Mouse (Mus musculus) MN1 (cell line): Measurements from ENCODE around the gene Zfp871.

Source experiments
- DNase-seq: peaks from one replicate; pipeline ENCODE4 v3.0.0-alpha.2; 2016; ENCODE audit warnings: low spot score

The Zfp871 gene

GRCm38 (mm10) chr17:32788094-32788559, at the start of gene Zfp871:
Gene Zfp871 (minus strand): TSS chr17:32788287.
- peak; percentile 93 for DNase-seq

- DNase-seq, result no peak
Observed at GRCm38 (mm10) chr17:32830418-32830782, 42.3 kb upstream of the Zfp871 start.

- peak; percentile 85 for DNase-seq
Observed at GRCm38 (mm10) chr17:32829540-32830417, 41.7 kb upstream of the Zfp871 start, which contains the start of gene Zfp799. Gene Zfp799 (minus strand): TSS chr17:32830261.

GRCm38 (mm10) chr17:32816074-32816784, 28.1 kb upstream of the Zfp871 start:
- DNase-seq, result no peak

GRCm38 (mm10) chr17:32814136-32814535, 26.0 kb upstream of the Zfp871 start:
- no peak for DNase-seq

GRCm38 (mm10) chr17:32810648-32811047, 22.6 kb upstream of the Zfp871 start:
- no peak for DNase-seq

- no peak for DNase-seq
Observed at GRCm38 (mm10) chr17:32809544-32810374, 21.7 kb upstream of the Zfp871 start, which contains the start of gene Zfp811. Gene Zfp811 (minus strand): TSS chr17:32809931.

- no peak for DNase-seq
Observed at GRCm38 (mm10) chr17:32808921-32809320, 20.8 kb upstream of the Zfp871 start.

GRCm38 (mm10) chr17:32789244-32789643, 1.2 kb upstream of the Zfp871 start:
- no peak for DNase-seq

- DNase-seq, result no peak
Observed at GRCm38 (mm10) chr17:32788576-32788975, 489 bp upstream of the Zfp871 start.

GRCm38 (mm10) chr17:32787436-32788093, 522 bp downstream of the Zfp871 start:
- DNase-seq, result peak; percentile 71

- DNase-seq, result peak; percentile 20
Observed at GRCm38 (mm10) chr17:32786944-32787343, 1.1 kb downstream of the Zfp871 start.

GRCm38 (mm10) chr17:32785656-32786055, 2.4 kb downstream of the Zfp871 start:
- peak; percentile 12 for DNase-seq

GRCm38 (mm10) chr17:32777564-32777963, 10.5 kb downstream of the Zfp871 start:
- DNase-seq, result no peak

- no peak for DNase-seq
Observed at GRCm38 (mm10) chr17:32771213-32771612, 16.9 kb downstream of the Zfp871 start.

- no peak for DNase-seq
Observed at GRCm38 (mm10) chr17:32766422-32766821, 21.7 kb downstream of the Zfp871 start.

- no peak for DNase-seq
Observed at GRCm38 (mm10) chr17:32757331-32757730, 30.8 kb downstream of the Zfp871 start.

GRCm38 (mm10) chr17:32753634-32754033, 34.5 kb downstream of the Zfp871 start:
- no peak for DNase-seq

GRCm38 (mm10) chr17:32752813-32753360, 35.2 kb downstream of the Zfp871 start:
- no peak for DNase-seq

GRCm38 (mm10) chr17:32750611-32751010, 37.5 kb downstream of the Zfp871 start:
- no peak for DNase-seq

GRCm38 (mm10) chr17:32741057-32741456, 47.0 kb downstream of the Zfp871 start:
- no peak for DNase-seq
